Mouse (Mus musculus) CD4-positive, CD25-positive, alpha-beta regulatory T cell, adult 2 months (primary cell): Measurements from ENCODE around the gene Gm3327.
"Not testable (repeated sequence)": the region's sequence is repeated elsewhere in the genome, so short reads cannot be mapped to it uniquely, and the experiment has no call there.

Experiments used
- DNase-seq: peaks from one replicate; pipeline ENCODE4 v3.0.0-alpha.2; 2012; ENCODE audit warnings: low read depth, low spot score

Gm3327 gene

DNA sequence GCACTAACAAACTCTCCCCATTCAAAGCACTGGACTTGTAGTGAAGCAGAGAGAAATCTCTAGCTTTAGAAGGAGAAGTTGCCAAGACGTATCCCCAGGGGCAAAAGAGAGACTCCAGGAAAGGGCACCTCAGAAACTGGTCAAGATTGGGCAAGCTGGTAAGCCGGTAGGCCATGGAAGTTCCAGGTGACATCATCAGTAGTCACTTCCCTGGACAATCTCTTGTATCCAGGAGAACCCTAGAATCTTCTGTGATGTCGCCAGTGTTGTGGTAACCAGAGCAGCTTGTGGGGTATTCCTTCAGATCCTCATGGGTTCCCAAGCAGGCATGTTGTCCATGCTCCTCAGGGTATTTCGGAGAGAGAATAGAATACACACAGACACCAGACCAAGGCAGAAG is at the start of gene Gm3327:
Gene Gm3327, plus strand, starts transcription at position 301 of the 400 bp plus-strand sequence.
- not testable (repeated sequence) for DNase-seq

- not testable (repeated sequence) for DNase-seq
Observed at GRCm38 (mm10) chr14:44077785-44078341, 45.8 kb upstream of the Gm3327 start.

GRCm38 (mm10) chr14:44086588-44086987 is 37.1 kb upstream of the Gm3327 start:
- not testable (repeated sequence) for DNase-seq

GRCm38 (mm10) chr14:44087535-44087934 is 36.1 kb upstream of the Gm3327 start:
- not testable (repeated sequence) for DNase-seq

GRCm38 (mm10) chr14:44091524-44091923 is 32.1 kb upstream of the Gm3327 start:
- not testable (repeated sequence) for DNase-seq

GRCm38 (mm10) chr14:44094445-44094844 is 29.2 kb upstream of the Gm3327 start:
- DNase-seq, result not testable (repeated sequence)

GRCm38 (mm10) chr14:44100030-44100429 is 23.6 kb upstream of the Gm3327 start:
- DNase-seq, result not testable (repeated sequence)

GRCm38 (mm10) chr14:44102354-44102753 is 21.3 kb upstream of the Gm3327 start, which contains the start of gene Ear2:
TSS of gene Ear2 (plus strand) at chr14:44102654.
- not testable (repeated sequence) for DNase-seq

DNA sequence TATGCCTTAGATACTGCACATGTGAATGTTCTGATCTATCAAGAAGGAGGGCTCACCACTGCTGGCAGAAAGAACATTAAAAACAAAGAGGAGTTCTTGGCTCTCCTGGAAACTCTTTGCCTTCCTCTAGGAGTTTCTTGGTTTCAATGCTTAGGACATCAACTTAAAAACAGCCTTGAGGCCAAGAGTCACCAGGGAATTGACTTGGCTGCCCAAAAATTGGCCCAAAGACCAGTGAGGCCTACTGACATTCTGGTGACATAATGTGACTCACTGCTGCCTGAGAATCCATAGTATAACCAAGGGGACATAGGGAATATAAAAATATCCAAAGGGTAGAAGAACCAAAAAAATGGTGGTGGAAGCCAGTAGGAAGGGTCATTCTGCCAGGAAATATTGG is 12.7 kb upstream of the Gm3327 start:
- DNase-seq, result no peak
